Mouse (Mus musculus) heart, postnatal 0 days (tissue): Measurements from ENCODE around the gene Faah.

Experiments
- CTCF ChIP-seq: IDR thresholded peaks from 2 replicates; pipeline ENCODE4 v1.5.1; 2016; ENCODE audit warnings: antibody characterized with exemption, control low read depth, low read depth
- EP300 ChIP-seq: IDR thresholded peaks from 2 replicates; pipeline ENCODE4 v1.6.1; 2016; ENCODE audit warnings: antibody characterized with exemption, low read depth

DNA sequence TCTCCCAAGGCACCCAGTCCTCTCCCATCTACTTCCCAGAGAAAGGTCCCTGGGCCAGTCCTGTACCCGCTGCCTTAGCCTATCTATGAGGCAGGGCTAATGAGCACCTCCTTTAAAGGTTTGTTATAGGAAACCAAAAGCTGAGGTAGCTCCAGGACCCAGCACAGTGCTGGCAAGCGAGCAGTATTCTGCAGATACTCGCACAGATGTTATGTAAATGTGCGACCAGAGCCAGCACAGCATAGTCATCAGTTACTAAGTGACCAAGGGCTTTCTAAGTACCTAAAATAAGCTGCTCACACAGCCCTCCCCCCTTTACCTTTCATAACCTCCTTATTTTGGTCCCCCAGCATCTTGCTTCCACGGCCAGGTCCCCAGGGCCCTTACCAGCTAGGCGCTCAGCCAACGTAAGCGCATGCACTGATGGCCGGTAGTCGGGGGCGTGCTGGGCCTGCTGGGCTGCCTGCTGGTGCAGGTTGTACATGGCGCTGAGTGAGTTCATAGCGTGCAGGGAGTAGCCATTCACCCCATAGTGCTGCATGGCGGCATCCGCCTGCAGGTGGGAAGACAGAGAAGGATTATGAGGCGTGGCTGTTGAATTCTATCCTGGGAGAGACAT lies 94.4 kb downstream of the Faah start:
- TF ChIP-seq CTCF (no peak), EP300 (no peak)
